Comparison of ENCODE assay signal across 18 mouse cellular contexts in the genomic region with DNA sequence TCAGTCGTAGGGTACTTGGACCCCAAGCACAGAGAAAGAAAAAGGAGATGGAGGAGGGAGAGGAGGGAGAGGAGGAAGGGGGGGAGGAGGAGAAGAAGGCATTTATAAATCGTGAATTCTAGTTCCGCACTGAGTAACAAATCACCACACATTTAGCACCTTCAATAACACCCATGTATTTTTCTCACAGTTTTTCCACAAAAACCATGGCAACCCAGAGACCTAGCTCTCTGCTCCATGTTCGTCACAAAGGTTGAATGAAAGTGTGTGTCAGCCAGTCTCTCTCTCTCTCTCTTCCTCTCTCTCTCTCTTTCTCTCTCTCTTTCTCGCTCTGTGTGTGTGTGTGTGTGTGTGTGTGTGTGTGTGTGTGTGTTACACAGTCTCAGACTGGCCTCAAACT.
"Had no signal": no experiment of that assay in that cellular context is flagged by ENCODE, and none has a peak within 500 bp of the region (broad histone marks: within the 10 kb centered on the region; RNA-seq: fewer than 3 reads in every experiment).

No protein-coding gene starts in this region.

- DNase-seq: liver, postnatal 0 days; lung, adult 2 months; lung, postnatal 14 days; lung, postnatal 36 days; right cerebral cortex, postnatal 14 days; thymus, adult 18-20 months; thymus, postnatal 14 days; thymus, postnatal 36 days had no signal

- H3K27ac ChIP-seq: lung, embryonic 15.5 days; macrophage; midbrain, embryonic 13.5 days; midbrain, embryonic 15.5 days; neural tube, embryonic 12.5 days; stomach, embryonic 15.5 days; stomach, postnatal 0 days had no signal

- H3K4me2 ChIP-seq: lung, embryonic 15.5 days; midbrain, embryonic 11.5 days; midbrain, embryonic 13.5 days; midbrain, embryonic 15.5 days; neural tube, embryonic 12.5 days; stomach, embryonic 15.5 days had no signal

- ATAC-seq: liver, postnatal 0 days; lung, postnatal 0 days; midbrain, embryonic 13.5 days; midbrain, embryonic 15.5 days had no signal

- H3K9me3 ChIP-seq: lung, embryonic 15.5 days; megakaryocyte, embryonic 14.5 days; midbrain, embryonic 13.5 days; midbrain, embryonic 15.5 days; neural tube, embryonic 12.5 days; stomach, embryonic 15.5 days had no signal

- H3K36me3 ChIP-seq: lung, embryonic 15.5 days; midbrain, embryonic 13.5 days; midbrain, embryonic 15.5 days; neural tube, embryonic 12.5 days; stomach, embryonic 15.5 days had no signal

- H3K4me1 ChIP-seq: lung, embryonic 15.5 days; neural tube, embryonic 12.5 days; stomach, embryonic 15.5 days had no signal

- H3K27me3 ChIP-seq: lung, embryonic 15.5 days; midbrain, embryonic 13.5 days; midbrain, embryonic 15.5 days; neural tube, embryonic 12.5 days; stomach, embryonic 15.5 days had no signal

- H3K9ac ChIP-seq: liver, postnatal 0 days; lung, embryonic 15.5 days; midbrain, embryonic 13.5 days; midbrain, embryonic 15.5 days; neural tube, embryonic 12.5 days; stomach, embryonic 15.5 days had no signal

- H3K4me3 ChIP-seq: lung, embryonic 15.5 days; megakaryocyte, embryonic 14.5 days; midbrain, embryonic 13.5 days; midbrain, embryonic 15.5 days; neural tube, embryonic 12.5 days; stomach, embryonic 15.5 days had no signal
